Mouse (Mus musculus): ENCODE measurements around the gene Atf7ip. TPM values are rescaled to one million over a fixed set of nuclear protein-coding genes. Genes with fewer than 3 reads are reported as not detected.
A peak's percentile ranks its signal among the peaks of the same experiment; 100 is the strongest.

Gene Atf7ip
- polyA plus RNA-seq, 1 experiment = 110 TPM

GRCm38 (mm10) chr6:136548796-136549195 is 42.8 kb downstream of the Atf7ip start:
- Histone ChIP-seq H3K9me3 (replicated peaks; ENCODE audit: control insufficient read depth, insufficient read depth, low read length, poor library complexity, severe bottlenecking) (no peaks in the 10 kb centered on the region), H3K4me1 (ENCODE audit: control insufficient read depth, insufficient read depth, low read length) (peaks cover 5% of the 10 kb centered on the region), H3K36me3 (ENCODE audit: control insufficient read depth, insufficient read depth, low read length, poor library complexity, severe bottlenecking) (no peaks in the 10 kb centered on the region), H3K27me3 (ENCODE audit: control insufficient read depth, insufficient read depth, low read length, poor library complexity, severe bottlenecking) (no peaks in the 10 kb centered on the region), H3K27ac (ENCODE audit: insufficient read depth, low read length) (no peak overlapping the region), H3K9ac (ENCODE audit: low read depth, poor library complexity, severe bottlenecking) (no peak overlapping the region), H3K4me3 (ENCODE audit: low read depth, low read length) (no peak overlapping the region)
- TF ChIP-seq CTCF (IDR thresholded peaks at IDR 0.05; ENCODE audit: low read depth, low read length) (no peak), EP300 (IDR thresholded peaks at IDR 0.05; ENCODE audit: insufficient read depth, low read depth, low read length) (no peak), POLR2A (IDR thresholded peaks at IDR 0.05; ENCODE audit: insufficient read depth, low read length) (no peak)

DNA sequence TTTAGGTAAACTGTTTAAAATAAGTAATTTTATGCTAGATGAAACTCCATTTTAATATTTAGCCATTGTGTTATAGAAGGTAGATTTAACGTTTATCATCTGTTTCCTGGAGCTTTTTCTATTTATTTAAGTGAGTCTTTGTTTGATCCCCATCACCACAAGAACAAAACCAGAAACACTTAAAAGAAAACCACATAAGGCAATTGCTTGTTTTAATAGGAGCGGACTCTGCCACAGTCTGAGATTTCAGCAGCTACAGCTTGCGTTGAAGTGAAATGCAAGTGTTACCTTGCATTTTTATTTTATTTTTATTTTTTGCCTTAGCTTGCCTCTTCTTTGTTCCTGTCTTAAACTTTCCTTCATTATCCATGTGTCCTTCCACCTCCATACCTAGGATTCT is 43.6 kb downstream of the Atf7ip start:
- no peak overlapping the region for H3K27ac ChIP-seq (ENCODE audit: insufficient read depth, low read length)
- no peak overlapping the region for H3K4me3 ChIP-seq (ENCODE audit: low read depth, low read length)
- H3K36me3 ChIP-seq (ENCODE audit: control insufficient read depth, insufficient read depth, low read length, poor library complexity, severe bottlenecking) = no peaks in the 10 kb centered on the region

GRCm38 (mm10) chr6:136550596-136551304 is 44.8 kb downstream of the Atf7ip start:
- no peaks in the 10 kb centered on the region for H3K9me3 ChIP-seq (replicated peaks; ENCODE audit: control insufficient read depth, insufficient read depth, low read length, poor library complexity, severe bottlenecking)
- H3K4me1 ChIP-seq (ENCODE audit: control insufficient read depth, insufficient read depth, low read length) = peaks cover 5% of the 10 kb centered on the region
- TF ChIP-seq EP300 (IDR thresholded peaks at IDR 0.05; ENCODE audit: insufficient read depth, low read depth, low read length) (no peak), POLR2A (IDR thresholded peaks at IDR 0.05; ENCODE audit: insufficient read depth, low read length) (no peak), CTCF (IDR thresholded peaks at IDR 0.05; ENCODE audit: low read depth, low read length) (no peak)
- no peaks in the 10 kb centered on the region for H3K27me3 ChIP-seq (ENCODE audit: control insufficient read depth, insufficient read depth, low read length, poor library complexity, severe bottlenecking)
- no peak overlapping the region for H3K4me3 ChIP-seq (ENCODE audit: low read depth, low read length)
- no peaks in the 10 kb centered on the region for H3K36me3 ChIP-seq (ENCODE audit: control insufficient read depth, insufficient read depth, low read length, poor library complexity, severe bottlenecking)
- H3K9ac ChIP-seq (ENCODE audit: low read depth, poor library complexity, severe bottlenecking) = no peak overlapping the region
- H3K27ac ChIP-seq (ENCODE audit: insufficient read depth, low read length) = no peak overlapping the region

More for the DNA sequence above, 43.6 kb downstream of the Atf7ip start:
- H3K9me3 ChIP-seq (replicated peaks; ENCODE audit: control insufficient read depth, insufficient read depth, low read length, poor library complexity, severe bottlenecking) = no peaks in the 10 kb centered on the region
- H3K27me3 ChIP-seq (ENCODE audit: control insufficient read depth, insufficient read depth, low read length, poor library complexity, severe bottlenecking) = no peaks in the 10 kb centered on the region
- no peak for TF ChIP-seq POLR2A (IDR thresholded peaks at IDR 0.05; ENCODE audit: insufficient read depth, low read length)
- no peak for TF ChIP-seq EP300 (IDR thresholded peaks at IDR 0.05; ENCODE audit: insufficient read depth, low read depth, low read length)
- no peak for TF ChIP-seq CTCF (IDR thresholded peaks at IDR 0.05; ENCODE audit: low read depth, low read length)
- no peak overlapping the region for H3K9ac ChIP-seq (ENCODE audit: low read depth, poor library complexity, severe bottlenecking)
- peaks cover 5% of the 10 kb centered on the region for H3K4me1 ChIP-seq (ENCODE audit: control insufficient read depth, insufficient read depth, low read length)

GRCm38 (mm10) chr6:136551550-136552109 is 45.7 kb downstream of the Atf7ip start:
- no peaks in the 10 kb centered on the region for H3K27me3 ChIP-seq (ENCODE audit: control insufficient read depth, insufficient read depth, low read length, poor library complexity, severe bottlenecking)
- H3K4me1 ChIP-seq (ENCODE audit: control insufficient read depth, insufficient read depth, low read length) = peaks cover 4% of the 10 kb centered on the region
- no peak overlapping the region for H3K4me3 ChIP-seq (ENCODE audit: low read depth, low read length)
- no peaks in the 10 kb centered on the region for H3K9me3 ChIP-seq (replicated peaks; ENCODE audit: control insufficient read depth, insufficient read depth, low read length, poor library complexity, severe bottlenecking)
- no peak overlapping the region for H3K27ac ChIP-seq (ENCODE audit: insufficient read depth, low read length)
- H3K36me3 ChIP-seq (ENCODE audit: control insufficient read depth, insufficient read depth, low read length, poor library complexity, severe bottlenecking) = no peaks in the 10 kb centered on the region
- TF ChIP-seq EP300 (IDR thresholded peaks at IDR 0.05; ENCODE audit: insufficient read depth, low read depth, low read length) = no peak
- TF ChIP-seq POLR2A (IDR thresholded peaks at IDR 0.05; ENCODE audit: insufficient read depth, low read length) = no peak
- no peak for TF ChIP-seq CTCF (IDR thresholded peaks at IDR 0.05; ENCODE audit: low read depth, low read length)
- no peak overlapping the region for H3K9ac ChIP-seq (ENCODE audit: low read depth, poor library complexity, severe bottlenecking)

- no peaks in the 10 kb centered on the region for H3K9me3 ChIP-seq (replicated peaks; ENCODE audit: control insufficient read depth, insufficient read depth, low read length, poor library complexity, severe bottlenecking)
- no peaks in the 10 kb centered on the region for H3K27me3 ChIP-seq (ENCODE audit: control insufficient read depth, insufficient read depth, low read length, poor library complexity, severe bottlenecking)
- H3K36me3 ChIP-seq (ENCODE audit: control insufficient read depth, insufficient read depth, low read length, poor library complexity, severe bottlenecking) = no peaks in the 10 kb centered on the region; the same call in 1 of the 2 replicates
- H3K9ac ChIP-seq (ENCODE audit: low read depth, poor library complexity, severe bottlenecking) = no peak overlapping the region
- peaks cover 3% of the 10 kb centered on the region for H3K4me1 ChIP-seq (ENCODE audit: control insufficient read depth, insufficient read depth, low read length)
- no peak overlapping the region for H3K4me3 ChIP-seq (ENCODE audit: low read depth, low read length)
- TF ChIP-seq EP300 (IDR thresholded peaks at IDR 0.05; ENCODE audit: insufficient read depth, low read depth, low read length) (no peak), CTCF (IDR thresholded peaks at IDR 0.05; ENCODE audit: low read depth, low read length) (no peak)
- H3K27ac ChIP-seq (ENCODE audit: insufficient read depth, low read length) = peak overlapping the region; percentile 34; the same call in 1 of the 2 replicates
Observed at GRCm38 (mm10) chr6:136553156-136553555, 47.2 kb downstream of the Atf7ip start.
